Mouse (Mus musculus) ES-Bruce4 (cell line): ENCODE data around the gene Adamtsl1. TPM values are rescaled to one million over a fixed set of nuclear protein-coding genes. Genes with fewer than 3 reads are reported as not detected.

ENCODE experiments used
- H3K27ac ChIP-seq: 2 replicates; pipeline ENCODE4 v1.5.1; 2012; ENCODE audit warnings: low read length, inconsistent platforms; ENCODE audit not compliant: insufficient read depth
- H3K27me3 ChIP-seq: 2 replicates; pipeline ENCODE4 v1.6.1; 2012; ENCODE audit warnings: mild to moderate bottlenecking, low read length, inconsistent platforms; ENCODE audit not compliant: control insufficient read depth, poor library complexity, insufficient read depth, severe bottlenecking
- H3K36me3 ChIP-seq: 2 replicates; pipeline ENCODE4 v1.6.1; 2012; ENCODE audit warnings: inconsistent platforms, mild to moderate bottlenecking, low read length, moderate library complexity; ENCODE audit not compliant: control insufficient read depth, poor library complexity, insufficient read depth, severe bottlenecking
- H3K4me1 ChIP-seq: one replicate; pipeline ENCODE4 v1.8.1; 2011; ENCODE audit warnings: low read length; ENCODE audit not compliant: control insufficient read depth, insufficient read depth
- H3K4me3 ChIP-seq: 2 replicates; pipeline ENCODE4 v1.5.1; 2011; ENCODE audit warnings: low read depth, mild to moderate bottlenecking, low read length
- H3K9ac ChIP-seq: 2 replicates; pipeline ENCODE4 v1.6.1; 2012; ENCODE audit warnings: low read depth, mild to moderate bottlenecking, inconsistent platforms; ENCODE audit not compliant: poor library complexity, severe bottlenecking
- H3K9me3 ChIP-seq: replicated peaks from 2 replicates; pipeline ENCODE4 v1.6.1; 2012; ENCODE audit warnings: mild to moderate bottlenecking, low read length, inconsistent platforms; ENCODE audit not compliant: control insufficient read depth, poor library complexity, insufficient read depth, severe bottlenecking
- CTCF ChIP-seq: IDR thresholded peaks from one replicate; pipeline ENCODE4 v1.8.1; 2011; ENCODE audit warnings: low read depth, low read length
- EP300 ChIP-seq: IDR thresholded peaks from 2 replicates; pipeline ENCODE4 v1.6.1; 2011; ENCODE audit warnings: low read depth, low read length; ENCODE audit not compliant: insufficient read depth
- POLR2A ChIP-seq: IDR thresholded peaks from one replicate; pipeline ENCODE4 v1.8.1; 2011; ENCODE audit warnings: low read length; ENCODE audit not compliant: insufficient read depth
- polyA plus RNA-seq: library from polyadenylated mRNA; stranded (reverse); fragments of >200 nt; gene quantifications from 2 replicates; pipeline ENCODE4 v1.2.4, GENCODE M21; 2011; ENCODE audit warnings: low read depth; ENCODE audit not compliant: missing spikeins, insufficient read depth, insufficient read length

The Adamtsl1 gene
- polyA plus RNA-seq, 1 experiment = 2.0 TPM

DNA sequence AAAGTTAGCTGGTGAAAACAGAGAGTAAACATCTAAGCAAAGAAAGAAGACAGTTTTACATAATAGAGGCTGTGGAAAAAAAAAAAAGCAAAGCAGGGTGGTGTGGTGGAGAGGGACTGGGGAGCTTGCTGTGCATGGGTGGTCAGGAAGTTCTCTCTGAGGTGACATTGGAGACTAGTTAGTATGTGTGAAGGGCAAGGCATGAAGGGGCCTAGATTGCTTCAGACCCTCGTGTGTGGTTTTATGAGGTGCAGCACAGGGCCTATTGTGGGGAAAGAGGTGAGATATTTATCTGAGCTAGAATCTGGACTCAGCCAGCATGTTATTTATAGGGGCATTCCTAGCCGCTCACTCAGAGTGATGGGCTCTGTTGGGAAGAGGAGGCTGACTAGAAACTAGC lies 605.1 kb downstream of the Adamtsl1 start:
- no peaks in the 10 kb centered on the region for H3K9me3 ChIP-seq
- no peaks in the 10 kb centered on the region for H3K4me1 ChIP-seq
- H3K27ac ChIP-seq = no peak overlapping the region
- no peaks in the 10 kb centered on the region for H3K36me3 ChIP-seq
- no peak overlapping the region for H3K4me3 ChIP-seq
- no peaks in the 10 kb centered on the region for H3K27me3 ChIP-seq
- H3K9ac ChIP-seq = no peak overlapping the region
- TF ChIP-seq CTCF = no peak
- TF ChIP-seq POLR2A = no peak
- no peak for TF ChIP-seq EP300

DNA sequence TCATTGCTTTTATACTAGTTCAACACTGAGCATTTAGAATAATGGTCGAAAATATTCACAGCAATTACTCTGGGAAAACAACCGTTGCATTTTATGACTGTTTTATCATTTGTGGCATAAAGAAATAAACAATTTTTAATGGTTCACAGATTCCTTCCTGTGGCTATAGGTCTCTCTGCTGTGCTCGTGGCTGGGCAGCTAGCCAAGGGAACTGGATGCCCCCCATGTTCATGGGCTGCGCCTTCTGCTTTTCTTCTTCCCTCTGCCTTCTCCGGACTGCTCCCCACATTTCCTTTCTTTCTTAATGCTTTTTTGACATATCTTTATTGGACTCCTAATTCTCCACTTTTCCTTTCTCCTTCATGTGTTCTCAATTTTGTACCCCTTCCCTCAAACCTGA lies 608.5 kb downstream of the Adamtsl1 start:
- no peaks in the 10 kb centered on the region for H3K4me1 ChIP-seq
- no peak overlapping the region for H3K9ac ChIP-seq
- TF ChIP-seq EP300 = no peak
- no peak for TF ChIP-seq POLR2A
- TF ChIP-seq CTCF = no peak
- H3K4me3 ChIP-seq = no peak overlapping the region
- H3K9me3 ChIP-seq = no peaks in the 10 kb centered on the region
- no peaks in the 10 kb centered on the region for H3K36me3 ChIP-seq
- H3K27ac ChIP-seq = no peak overlapping the region
- no peaks in the 10 kb centered on the region for H3K27me3 ChIP-seq

DNA sequence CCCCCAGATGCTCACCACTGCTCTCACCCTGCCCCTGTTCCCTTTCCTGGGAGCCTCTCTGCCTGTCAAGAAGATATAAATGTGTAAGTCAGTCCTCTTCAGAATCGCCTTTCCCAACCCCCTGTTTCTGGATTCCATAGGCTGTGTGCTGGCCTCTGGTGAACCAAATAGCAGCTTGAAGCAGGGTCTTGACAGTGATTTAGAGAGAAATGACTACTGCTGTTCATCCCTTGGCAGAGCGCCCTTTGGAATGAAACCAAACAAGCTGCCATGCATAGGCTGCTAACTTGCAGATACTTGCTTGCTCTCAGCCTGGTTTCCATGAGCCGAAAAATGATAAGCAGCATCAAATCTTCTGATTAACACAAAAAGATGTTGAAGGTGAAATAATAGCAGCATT lies 610.4 kb downstream of the Adamtsl1 start:
- H3K27ac ChIP-seq = no peak overlapping the region

DNA sequence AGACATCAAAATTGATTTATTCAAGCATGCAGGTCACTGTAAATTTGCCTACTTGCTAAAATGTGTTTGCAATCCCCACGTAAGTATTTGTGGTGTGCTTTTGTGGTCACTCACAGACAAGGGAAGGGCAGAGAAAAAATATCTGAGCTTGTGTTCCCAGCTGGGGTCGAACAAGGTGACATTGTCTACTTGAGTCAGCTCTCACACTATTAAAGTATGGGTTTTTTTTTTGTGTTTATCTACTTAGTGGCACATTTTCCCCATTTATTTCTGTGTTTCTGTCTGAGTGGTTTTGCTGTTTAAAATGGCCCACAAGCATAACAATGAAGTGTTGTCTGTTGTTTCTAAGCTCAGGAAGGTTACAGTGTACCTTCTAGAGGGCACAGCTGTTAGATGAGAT lies 612.7 kb downstream of the Adamtsl1 start:
- no peaks in the 10 kb centered on the region for H3K36me3 ChIP-seq
- H3K4me3 ChIP-seq = no peak overlapping the region
- no peaks in the 10 kb centered on the region for H3K9me3 ChIP-seq
- no peaks in the 10 kb centered on the region for H3K4me1 ChIP-seq
- no peak overlapping the region for H3K9ac ChIP-seq
- TF ChIP-seq POLR2A (no peak), CTCF (no peak), EP300 (no peak)
- no peak overlapping the region for H3K27ac ChIP-seq
- H3K27me3 ChIP-seq = no peaks in the 10 kb centered on the region

More for the DNA sequence above, 610.4 kb downstream of the Adamtsl1 start:
- Histone ChIP-seq H3K4me3 (no peak overlapping the region), H3K9ac (no peak overlapping the region), H3K4me1 (no peaks in the 10 kb centered on the region), H3K36me3 (no peaks in the 10 kb centered on the region), H3K27me3 (no peaks in the 10 kb centered on the region), H3K9me3 (no peaks in the 10 kb centered on the region)
- TF ChIP-seq POLR2A = no peak
- TF ChIP-seq EP300 = no peak
- TF ChIP-seq CTCF = no peak

- TF ChIP-seq CTCF = no peak
- TF ChIP-seq EP300 = no peak
- TF ChIP-seq POLR2A = no peak
- Histone ChIP-seq H3K9me3 (no peaks in the 10 kb centered on the region), H3K27ac (no peak overlapping the region), H3K9ac (no peak overlapping the region), H3K4me3 (no peak overlapping the region), H3K36me3 (no peaks in the 10 kb centered on the region), H3K27me3 (no peaks in the 10 kb centered on the region), H3K4me1 (no peaks in the 10 kb centered on the region)
Measured at GRCm38 (mm10) chr4:86158551-86158950, 644.6 kb downstream of the Adamtsl1 start.

- no peak overlapping the region for H3K27ac ChIP-seq
- no peak for TF ChIP-seq CTCF
- no peak for TF ChIP-seq EP300
- no peak for TF ChIP-seq POLR2A
Measured at GRCm38 (mm10) chr4:86159362-86159761, 645.4 kb downstream of the Adamtsl1 start.

More at GRCm38 (mm10) chr4:86159362-86159761, 645.4 kb downstream of the Adamtsl1 start:
- Histone ChIP-seq H3K4me1 (no peaks in the 10 kb centered on the region), H3K4me3 (no peak overlapping the region), H3K36me3 (no peaks in the 10 kb centered on the region), H3K27me3 (no peaks in the 10 kb centered on the region), H3K9me3 (no peaks in the 10 kb centered on the region), H3K9ac (no peak overlapping the region)
